Mouse (Mus musculus) olfactory bulb, adult 2 months (tissue): ENCODE results near the gene Ccdc93. TPM values are rescaled to one million over a fixed set of nuclear protein-coding genes. Genes with fewer than 3 reads are reported as not detected.

Experiments
- H3K27ac ChIP-seq: fragments of 200-500 bp; 2 replicates; pipeline ENCODE4 v1.5.1; 2012; ENCODE audit warnings: low read depth, low read length; ENCODE audit not compliant: insufficient read depth
- H3K4me1 ChIP-seq: fragments of 200-500 bp; 2 replicates; pipeline ENCODE4 v1.6.1; 2012; ENCODE audit warnings: low read length; ENCODE audit not compliant: control insufficient read depth, insufficient read depth
- H3K4me3 ChIP-seq: fragments of 200-500 bp; 2 replicates; pipeline ENCODE4 v1.5.1; 2012; ENCODE audit warnings: mild to moderate bottlenecking, low read depth, low read length, moderate library complexity; ENCODE audit not compliant: insufficient read depth
- CTCF ChIP-seq: fragments of 200-500 bp; IDR thresholded peaks from 2 replicates; pipeline ENCODE4 v1.5.1; 2012; ENCODE audit warnings: low read depth, mild to moderate bottlenecking, low read length, moderate library complexity; ENCODE audit not compliant: insufficient read depth
- POLR2A ChIP-seq: fragments of 200-500 bp; IDR thresholded peaks from 2 replicates; pipeline ENCODE4 v1.6.1; 2012; ENCODE audit warnings: mild to moderate bottlenecking, low read depth, low read length, moderate library complexity; ENCODE audit not compliant: insufficient read depth
- WGBS: fragments of 180-500 bp; shearing (Covaris S2); methylation state at CpG from one replicate; pipeline ENCODE4 v1.1.7; 2018; 5-methylcytosine and 5-hydroxymethylcytosine counted together
- polyA plus RNA-seq: library from polyadenylated mRNA; stranded (reverse); fragments of >200 nt; gene quantifications from 2 replicates; pipeline ENCODE4 v1.2.4, GENCODE M21; 2012; ENCODE audit warnings: low replicate concordance; ENCODE audit not compliant: missing spikeins, insufficient read depth, insufficient read length

The Ccdc93 gene
- polyA plus RNA-seq, 1 experiment = not detected

DNA sequence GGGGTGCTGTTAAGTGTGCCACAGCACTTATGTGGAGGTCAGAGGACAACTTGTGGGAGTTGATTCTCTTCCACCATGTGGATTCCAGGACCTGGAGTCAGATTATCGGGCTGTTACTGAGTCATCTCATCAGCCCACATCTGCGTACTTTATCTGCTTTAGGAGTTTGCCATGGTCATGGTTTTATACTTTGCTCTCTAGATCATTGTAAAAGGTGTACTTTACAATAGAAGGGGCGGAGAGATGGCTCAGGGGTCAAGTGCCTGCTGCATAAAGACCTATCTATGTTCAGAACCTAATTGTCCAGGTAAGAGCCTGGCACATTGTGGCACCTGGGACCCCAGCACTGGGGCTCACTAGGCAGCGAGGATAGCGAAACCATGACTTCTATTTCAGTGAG is 48.6 kb downstream of the Ccdc93 start:
- Histone ChIP-seq H3K4me3 (no peak overlapping the region), H3K27ac (no peak overlapping the region), H3K4me1 (peaks cover 6% of the 10 kb centered on the region)
- TF ChIP-seq CTCF (no peak), POLR2A (no peak)
- 82% methylated on average over 5 of the region's 5 CpGs for WGBS

DNA sequence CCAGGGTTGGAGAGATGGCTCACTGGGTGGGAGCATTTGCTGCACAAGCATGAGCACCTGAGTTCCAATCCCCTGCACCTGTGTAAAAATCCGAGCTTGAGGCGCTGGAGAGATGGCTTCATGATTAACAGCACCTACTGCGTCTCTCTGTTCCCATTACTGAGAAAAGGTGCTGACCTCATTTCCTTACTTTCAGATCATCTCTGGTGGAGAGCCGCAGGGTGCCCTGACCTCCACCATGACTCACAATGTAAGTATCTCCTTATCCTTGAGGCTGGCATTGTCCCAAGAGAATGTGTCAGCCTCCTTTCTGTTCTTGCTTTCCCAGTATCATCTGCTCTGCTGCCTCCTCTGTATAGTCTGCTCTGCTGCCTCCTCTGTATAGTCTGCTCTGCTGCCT is 52.2 kb downstream of the Ccdc93 start:
- TF ChIP-seq POLR2A (no peak), CTCF (no peak)
- 93% methylated on average over 4 of the region's 4 CpGs for WGBS
- H3K4me3 ChIP-seq = no peak overlapping the region
- no peak overlapping the region for H3K27ac ChIP-seq
- H3K4me1 ChIP-seq = peaks cover 6% of the 10 kb centered on the region

DNA sequence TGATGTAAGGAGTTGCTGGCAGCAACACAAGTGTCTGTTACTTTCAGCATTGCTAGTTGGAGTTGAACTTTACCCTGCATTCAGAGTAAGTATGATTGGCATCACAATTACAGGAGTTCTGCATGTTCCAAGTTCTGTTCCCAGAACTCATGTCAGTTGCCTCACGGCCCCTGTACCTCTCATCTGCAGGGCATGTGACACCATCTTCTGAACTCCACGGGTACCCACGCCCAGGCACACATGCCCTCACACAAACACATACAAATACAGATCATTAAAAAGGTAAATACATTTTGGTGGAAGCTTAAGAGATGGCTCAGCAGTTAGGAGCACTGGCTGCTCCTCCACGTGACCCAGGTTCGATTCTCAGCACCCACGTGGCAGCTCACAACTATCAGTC is 56.0 kb downstream of the Ccdc93 start:
- Histone ChIP-seq H3K4me1 (no peaks in the 10 kb centered on the region), H3K27ac (no peak overlapping the region), H3K4me3 (no peak overlapping the region)
- 93% methylated on average over 6 of the region's 6 CpGs for WGBS
- TF ChIP-seq CTCF = no peak
- TF ChIP-seq POLR2A = no peak

DNA sequence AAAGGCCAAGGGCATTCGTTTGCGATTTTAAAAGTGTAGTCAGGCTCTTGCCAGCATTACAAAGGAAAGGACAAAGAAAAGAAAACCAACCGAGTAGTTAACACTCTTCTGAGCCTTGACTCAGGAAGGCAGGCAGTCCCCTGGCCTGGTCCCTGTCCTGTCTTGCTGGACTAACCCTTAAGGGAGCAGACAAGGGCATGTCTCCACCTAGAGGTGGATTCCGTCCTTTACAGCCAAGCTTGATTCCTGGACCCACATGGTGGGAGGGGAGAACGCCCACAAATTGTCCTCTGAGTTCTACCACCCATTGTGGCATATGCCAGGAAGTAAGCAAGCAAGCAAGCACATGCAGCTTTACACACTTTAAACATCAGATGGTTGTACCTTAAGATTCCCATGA is 59.4 kb downstream of the Ccdc93 start:
- Histone ChIP-seq H3K4me1 (no peaks in the 10 kb centered on the region), H3K27ac (no peak overlapping the region), H3K4me3 (no peak overlapping the region)
- TF ChIP-seq POLR2A (no peak), CTCF (no peak)
- WGBS = 33% methylated on average over 5 of the region's 5 CpGs

DNA sequence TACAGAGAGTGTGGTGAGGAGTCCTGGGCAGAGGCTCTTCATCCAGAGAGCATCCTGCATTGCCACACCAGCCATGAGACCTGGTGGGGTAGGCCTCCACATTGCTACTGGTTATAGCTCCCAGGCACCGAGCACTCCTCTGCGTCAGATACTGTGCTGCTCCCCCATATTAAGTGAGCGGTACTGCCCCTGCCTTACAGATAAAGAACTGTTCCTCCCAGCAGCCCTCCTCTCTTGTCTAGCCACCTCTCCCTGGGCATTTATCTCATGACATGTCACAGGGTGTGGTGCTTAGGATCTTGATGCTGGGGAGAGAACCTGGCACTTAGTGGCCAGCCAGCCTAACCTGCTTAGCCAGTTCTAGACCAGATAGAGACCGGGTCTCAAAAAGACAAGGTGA is 66.2 kb downstream of the Ccdc93 start:
- no peaks in the 10 kb centered on the region for H3K4me1 ChIP-seq
- WGBS = 97% methylated on average over 4 of the region's 4 CpGs
- TF ChIP-seq CTCF (no peak), POLR2A (no peak)
- no peak overlapping the region for H3K4me3 ChIP-seq
- no peak overlapping the region for H3K27ac ChIP-seq

DNA sequence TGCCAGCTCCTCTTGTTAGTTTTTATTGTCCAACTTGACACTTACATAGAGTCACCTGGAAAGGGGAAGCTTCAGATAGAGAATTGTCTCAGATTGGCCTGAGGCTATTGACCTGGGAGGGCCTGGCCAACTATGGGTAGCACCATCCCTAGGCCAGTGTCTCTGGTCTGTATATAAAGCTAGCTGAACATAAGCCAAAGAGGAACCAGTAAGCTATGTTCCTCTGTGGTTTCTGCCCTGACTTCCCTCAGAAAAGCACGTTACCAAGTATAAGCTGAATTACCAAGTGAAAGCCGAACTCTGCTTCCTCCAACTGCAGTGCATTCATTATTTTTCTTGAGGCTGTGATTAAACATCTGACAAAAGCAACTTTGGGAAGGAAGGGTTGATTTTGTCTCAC is 77.9 kb downstream of the Ccdc93 start:
- Histone ChIP-seq H3K4me1 (no peaks in the 10 kb centered on the region), H3K27ac (no peak overlapping the region), H3K4me3 (no peak overlapping the region)
- WGBS = 59% methylated on average over 2 of the region's 2 CpGs
- TF ChIP-seq CTCF = no peak
- TF ChIP-seq POLR2A = no peak

DNA sequence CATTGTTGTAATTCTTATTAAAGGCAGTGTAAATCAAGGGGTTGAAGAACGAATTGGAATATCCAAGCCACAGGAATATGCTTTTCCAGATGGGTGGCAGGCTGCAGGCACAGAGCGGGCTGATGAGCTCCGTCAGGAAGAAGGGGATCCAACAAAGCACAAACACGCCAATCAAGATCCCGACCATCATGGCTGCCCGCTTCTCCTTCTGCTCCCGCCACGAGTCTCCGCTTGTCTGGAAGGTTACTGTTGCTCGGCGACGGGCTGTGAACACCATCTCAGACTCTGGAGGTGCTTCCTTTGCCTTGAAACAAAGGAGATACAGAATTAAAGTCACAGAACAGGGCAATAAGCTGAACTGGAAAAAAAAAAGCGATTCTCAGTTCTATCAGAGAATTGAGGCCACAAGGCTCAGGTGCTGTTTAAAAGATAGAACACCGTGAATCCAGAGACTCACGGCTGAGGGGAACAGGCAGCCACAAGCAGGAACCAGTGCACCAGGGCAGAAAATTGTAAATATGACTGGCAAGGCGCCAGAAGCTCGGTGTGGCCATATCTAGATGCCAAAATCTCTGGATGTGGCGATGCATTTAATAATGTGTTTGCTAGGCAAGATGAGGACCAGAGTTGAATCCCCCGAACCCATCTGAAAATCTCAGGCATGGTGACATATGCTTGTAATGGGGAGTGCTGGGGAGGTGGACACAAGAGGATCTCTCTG is 79.7 kb downstream of the Ccdc93 start:
- Histone ChIP-seq H3K4me3 (no peak overlapping the region), H3K4me1 (no peaks in the 10 kb centered on the region), H3K27ac (no peak overlapping the region)
- TF ChIP-seq CTCF = no peak
- no peak for TF ChIP-seq POLR2A
- WGBS = 70% methylated on average over 19 of the region's 19 CpGs

DNA sequence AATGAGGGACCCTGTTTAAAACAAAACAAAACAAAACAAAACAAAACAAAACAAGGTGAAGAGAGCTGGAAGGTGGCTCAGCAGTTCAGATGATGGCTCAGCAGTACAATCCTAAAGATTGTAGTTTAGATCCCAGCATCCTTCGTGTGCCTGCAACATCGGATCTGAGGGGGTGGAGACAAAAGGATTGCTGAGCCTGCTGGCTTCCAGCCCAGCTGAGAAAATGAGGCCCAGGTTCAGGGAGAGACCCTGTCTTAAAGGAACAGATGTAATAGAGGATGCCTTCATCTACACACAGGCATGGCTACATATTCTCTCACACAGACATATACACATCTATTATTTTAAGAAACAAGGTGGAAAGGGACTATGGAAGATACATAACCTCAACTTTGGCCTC is 80.3 kb downstream of the Ccdc93 start:
- 9% methylated on average over 2 of the region's 2 CpGs for whole genome bisulfite sequencing
- Histone ChIP-seq H3K4me3 (no peak overlapping the region), H3K4me1 (no peaks in the 10 kb centered on the region), H3K27ac (no peak overlapping the region)
- no peak for TF ChIP-seq CTCF

DNA sequence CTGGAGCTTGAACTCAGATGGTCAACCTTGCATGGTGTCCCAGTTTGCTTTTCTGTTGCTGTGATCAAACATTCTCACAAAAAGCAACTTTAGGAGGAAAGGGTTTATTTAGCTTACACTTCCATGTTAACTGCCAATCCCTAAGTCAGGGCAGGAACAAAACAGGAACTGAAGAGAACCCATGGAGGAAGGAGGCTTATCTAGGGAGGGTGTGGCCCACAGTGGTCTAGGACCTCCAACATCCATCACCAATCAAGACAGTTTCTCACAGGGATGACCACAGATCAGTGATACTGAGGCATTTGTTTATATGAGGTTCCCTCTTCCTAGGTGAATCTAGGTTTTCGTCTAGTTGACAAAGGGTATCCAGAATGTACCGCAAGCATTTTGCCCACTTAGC is 81.1 kb downstream of the Ccdc93 start:
- H3K4me3 ChIP-seq = no peak overlapping the region
- TF ChIP-seq POLR2A = no peak
- TF ChIP-seq CTCF = no peak
- WGBS = 99% methylated on average over 2 of the region's 2 CpGs
- H3K4me1 ChIP-seq = no peaks in the 10 kb centered on the region
- no peak overlapping the region for H3K27ac ChIP-seq

DNA sequence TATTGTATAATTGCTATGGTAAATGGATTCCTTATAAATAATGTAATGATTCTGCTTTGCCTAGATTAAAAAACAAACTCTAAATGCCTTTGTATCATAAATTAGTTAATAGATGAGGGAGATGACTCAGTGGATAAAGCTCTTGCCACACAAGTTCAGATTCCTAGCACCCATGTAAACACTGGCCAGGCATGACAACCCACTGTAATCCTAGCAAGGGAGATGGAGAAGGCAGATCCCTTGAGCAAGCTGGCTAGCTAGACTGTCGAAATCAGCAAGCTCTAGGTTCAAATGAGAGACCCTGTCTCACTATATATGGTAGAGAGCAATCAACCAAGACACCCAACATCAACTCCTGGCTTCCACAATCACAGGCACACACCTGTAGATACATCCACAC is 87.8 kb downstream of the Ccdc93 start:
- no peak for TF ChIP-seq POLR2A
- TF ChIP-seq CTCF = no peak

More for the DNA sequence above, 87.8 kb downstream of the Ccdc93 start:
- WGBS = 62% methylated on average over 1 of the region's 1 CpGs
- H3K4me1 ChIP-seq = no peaks in the 10 kb centered on the region
- no peak overlapping the region for H3K4me3 ChIP-seq
- no peak overlapping the region for H3K27ac ChIP-seq
